Mouse (Mus musculus) erythroblast, embryonic 14.5 days (primary cell): ENCODE measurements around the gene Krt222.

Experiments
- GATA1 ChIP-seq: IDR thresholded peaks from 2 replicates; pipeline ENCODE4 v1.6.1; 2012; ENCODE audit warnings: low read length, inconsistent platforms, mixed read lengths
- TAL1 ChIP-seq: IDR thresholded peaks from 3 replicates; pipeline ENCODE4 v1.6.1; 2012; ENCODE audit warnings: low read length, inconsistent platforms, mixed read lengths

DNA sequence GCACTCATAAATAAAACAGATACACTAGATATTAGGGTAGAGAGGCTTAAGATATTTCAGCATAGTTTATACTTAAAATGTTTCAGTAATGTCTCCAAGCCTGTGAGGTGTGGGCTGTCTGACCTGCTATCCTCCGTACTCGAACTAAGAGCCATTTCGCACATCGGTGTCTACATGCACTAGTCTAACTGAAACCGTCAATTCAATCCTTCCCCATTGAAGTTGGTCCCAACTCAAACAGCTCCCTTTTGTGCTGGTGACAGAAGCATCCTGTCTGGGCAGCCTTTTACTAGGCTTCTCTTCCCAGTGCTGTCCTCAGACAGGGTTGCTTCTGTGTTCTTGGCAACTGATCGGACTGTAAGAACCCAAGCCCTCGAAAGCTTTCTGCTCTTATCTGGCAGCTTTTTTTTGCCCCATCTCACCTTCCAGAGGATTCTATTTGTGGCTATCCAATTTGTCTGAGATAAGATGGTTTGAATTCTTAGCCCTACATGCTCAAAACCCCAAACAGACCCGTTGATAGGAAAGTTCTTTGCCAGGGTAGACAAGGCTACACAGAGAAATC is 35.7 kb downstream of the Krt222 start:
- TF ChIP-seq GATA1 (no peak), TAL1 (no peak)
